Mouse (Mus musculus) CH12.LX (cell line): ENCODE results near the gene St3gal3. TPM values are rescaled to one million over a fixed set of nuclear protein-coding genes. Genes with fewer than 3 reads are reported as not detected.

Source experiments
- DNase-seq: peaks from one replicate; pipeline ENCODE4 v3.0.0-alpha.2; 2013; ENCODE audit errors: extremely low read depth
- H3K27ac ChIP-seq: 2 replicates; pipeline ENCODE4 v1.5.1; 2012; ENCODE audit warnings: low read depth, mild to moderate bottlenecking, control low read depth, moderate library complexity; ENCODE audit not compliant: insufficient read depth
- H3K27me3 ChIP-seq: replicated peaks from 2 replicates; pipeline ENCODE3; 2012; ENCODE audit warnings: inconsistent platforms
- H3K36me3 ChIP-seq, 2 experiments: replicated peaks in 1 of 2; 2 replicates each; pipeline versions ENCODE3 to v1.6.1; 2012; ENCODE audit warnings: inconsistent platforms in 1 of 2, low read length in 1 of 2, mild to moderate bottlenecking in 1 of 2, mixed read lengths in 1 of 2, moderate library complexity in 1 of 2; ENCODE audit not compliant: control insufficient read depth in 1 of 2, insufficient read depth in 1 of 2
- H3K4me1 ChIP-seq, 2 experiments: 2 replicates each; pipeline ENCODE4 v1.6.1; 2012; ENCODE audit warnings: inconsistent platforms in 1 of 2, moderate library complexity in 1 of 2; ENCODE audit not compliant: insufficient read depth in 2 of 2, control insufficient read depth in 1 of 2
- H3K4me2 ChIP-seq: 2 replicates; pipeline ENCODE4 v1.6.1; 2012; ENCODE audit warnings: low read depth, mild to moderate bottlenecking, control low read depth; ENCODE audit not compliant: poor library complexity, insufficient read depth, severe bottlenecking
- H3K4me3 ChIP-seq, 3 experiments: fragments of 150-350 bp in 1 of 3; sonication (generic) in 1 of 3; replicated peaks in 1 of 3; 2 replicates each; pipeline versions ENCODE3 to v1.5.1; 2011 to 2012; ENCODE audit warnings: low read depth in 2 of 3, low read length in 2 of 3, mild to moderate bottlenecking in 2 of 3, moderate library complexity in 2 of 3, control low read depth in 1 of 3, improper control_type of control experiment in 1 of 3, inconsistent platforms in 1 of 3, mixed read lengths in 1 of 3; ENCODE audit not compliant: poor library complexity in 1 of 3
- H3K79me2 ChIP-seq: replicated peaks from 2 replicates; pipeline ENCODE4 v1.6.1; 2012; ENCODE audit warnings: mild to moderate bottlenecking, moderate library complexity; ENCODE audit not compliant: control insufficient read depth, poor library complexity, insufficient read depth, severe bottlenecking; ENCODE audit errors: extremely low read depth
- H3K9ac ChIP-seq: 2 replicates; pipeline ENCODE4 v1.6.1; 2012; ENCODE audit warnings: low read depth, mild to moderate bottlenecking, control low read depth, moderate library complexity; ENCODE audit not compliant: insufficient read depth
- H3K9me3 ChIP-seq: replicated peaks from 2 replicates; pipeline ENCODE3; 2012; ENCODE audit warnings: low read length, inconsistent platforms, mixed read lengths
- BHLHE40 ChIP-seq: IDR thresholded peaks from 2 replicates; pipeline ENCODE4 v1.6.1; 2011; ENCODE audit warnings: mild to moderate bottlenecking, low read depth, low read length, improper control_type of control experiment
- CHD1 ChIP-seq: IDR thresholded peaks from 2 replicates; pipeline ENCODE4 v1.6.1; 2012; ENCODE audit warnings: low read depth, low read length, improper control_type of control experiment, inconsistent platforms
- CHD2 ChIP-seq: IDR thresholded peaks from 2 replicates; pipeline ENCODE4 v1.6.1; 2011; ENCODE audit warnings: low read length, improper control_type of control experiment
- CTCF ChIP-seq, 2 experiments: IDR thresholded peaks in 1 of 2; conservative IDR thresholded peaks in 1 of 2; 2 replicates each; pipeline ENCODE4 v1.5.1; 2011 to 2012; ENCODE audit warnings: low read depth in 2 of 2, low read length in 2 of 2, improper control_type of control experiment in 1 of 2, inconsistent platforms in 1 of 2, mild to moderate bottlenecking in 1 of 2, moderate library complexity in 1 of 2
- E2F4 ChIP-seq: IDR thresholded peaks from 2 replicates; pipeline ENCODE4 v1.6.1; 2011; ENCODE audit warnings: low read depth, low read length, improper control_type of control experiment; ENCODE audit not compliant: insufficient replicate concordance
- ELF1 ChIP-seq: IDR thresholded peaks from 2 replicates; pipeline ENCODE4 v1.6.1; 2014; ENCODE audit warnings: low read depth, mild to moderate bottlenecking, inconsistent platforms, low read length, improper control_type of control experiment
- GABPA ChIP-seq: IDR thresholded peaks from 2 replicates; pipeline ENCODE4 v1.6.1; 2012; ENCODE audit warnings: low read depth, low read length, improper control_type of control experiment, inconsistent platforms; ENCODE audit not compliant: insufficient replicate concordance
- JUN ChIP-seq: IDR thresholded peaks from 2 replicates; pipeline ENCODE4 v1.6.1; 2011; ENCODE audit warnings: low read depth, mild to moderate bottlenecking, low read length, improper control_type of control experiment, moderate library complexity; ENCODE audit not compliant: insufficient read depth
- KAT2A ChIP-seq: IDR thresholded peaks from 2 replicates; pipeline ENCODE4 v1.6.1; 2012; ENCODE audit warnings: low read length, improper control_type of control experiment, inconsistent platforms; ENCODE audit not compliant: insufficient replicate concordance
- MXI1 ChIP-seq: IDR thresholded peaks from 2 replicates; pipeline ENCODE4 v1.6.1; 2011; ENCODE audit warnings: mild to moderate bottlenecking, low read depth, low read length, improper control_type of control experiment
- NELFE ChIP-seq: IDR thresholded peaks from 2 replicates; pipeline ENCODE4 v1.6.1; 2011; ENCODE audit warnings: low read depth, low read length, improper control_type of control experiment
- NRF1 ChIP-seq: IDR thresholded peaks from 2 replicates; pipeline ENCODE4 v1.6.1; 2014; ENCODE audit warnings: low read depth, mild to moderate bottlenecking, inconsistent platforms, low read length, improper control_type of control experiment, moderate library complexity
- POLR2A ChIP-seq: IDR thresholded peaks from 2 replicates; pipeline ENCODE4 v1.6.1; 2011; ENCODE audit warnings: low read depth, mild to moderate bottlenecking, improper control_type of control experiment, low read length
- RAD21 ChIP-seq: IDR thresholded peaks from 2 replicates; pipeline ENCODE4 v1.6.1; 2011; ENCODE audit warnings: low read depth, mild to moderate bottlenecking, low read length, improper control_type of control experiment, moderate library complexity
- SMC3 ChIP-seq: IDR thresholded peaks from 2 replicates; pipeline ENCODE4 v1.6.1; 2011; ENCODE audit warnings: low read depth, low read length, improper control_type of control experiment
- TCF12 ChIP-seq: IDR thresholded peaks from 2 replicates; pipeline ENCODE4 v1.6.1; 2014; ENCODE audit warnings: low read depth, mild to moderate bottlenecking, inconsistent platforms, low read length, improper control_type of control experiment
- USF2 ChIP-seq: conservative IDR thresholded peaks from 2 replicates; pipeline ENCODE4 v1.6.1; 2011; ENCODE audit warnings: low read depth, low read length, improper control_type of control experiment
- ZKSCAN1 ChIP-seq: IDR thresholded peaks from 2 replicates; pipeline ENCODE4 v1.6.1; 2012; ENCODE audit warnings: low read depth, inconsistent platforms, low read length, improper control_type of control experiment, borderline replicate concordance
- ZMIZ1 ChIP-seq: IDR thresholded peaks from 2 replicates; pipeline ENCODE4 v1.6.1; 2012; ENCODE audit warnings: low read depth, mild to moderate bottlenecking, inconsistent platforms, low read length, improper control_type of control experiment
- ZNF384 ChIP-seq: IDR thresholded peaks from 2 replicates; pipeline ENCODE4 v1.6.1; 2012; ENCODE audit warnings: low read depth, low read length, improper control_type of control experiment, inconsistent platforms
- dilution Hi-C: fragments of 300-500 bp; cut with MboI; formaldehyde crosslinking; loops from 2 replicates; pipeline ENCODE4 v1.14.3; 2020; ENCODE audit warnings: low sequenced_read_pairs; ENCODE audit not compliant: extremely low pct_unique_long_range_greater_than_20kb, extremely low pct_ligation_motif_present
- in situ Hi-C: fragments of 300-500 bp; cut with MboI; formaldehyde crosslinking; loops from 3 replicates; pipeline ENCODE4 v1.14.3; 2019; ENCODE audit warnings: low sequenced_read_pairs, low pct_ligation_motif_present, low pct_unique_long_range_greater_than_20kb, mixed read lengths
- polyA plus RNA-seq: library from polyadenylated mRNA; unstranded; fragments of >175 nt; gene quantifications from 2 replicates; pipeline ENCODE4 v1.2.1, GENCODE M21; 2012; ENCODE audit warnings: low read depth; ENCODE audit not compliant: insufficient read length
- total RNA-seq, 2 experiments: library from RNA; depleted of rRNA; stranded (reverse); fragments of 300-350 nt in 1 of 2; fragments of >200 nt in 1 of 2; gene quantifications; 2 replicates each; pipeline ENCODE4 v1.2.3; 2012 to 2014

Gene St3gal3
- total and polyA plus RNA-seq, 3 experiments, result 7.1 to 10.1 (median 8.2) TPM

DNA sequence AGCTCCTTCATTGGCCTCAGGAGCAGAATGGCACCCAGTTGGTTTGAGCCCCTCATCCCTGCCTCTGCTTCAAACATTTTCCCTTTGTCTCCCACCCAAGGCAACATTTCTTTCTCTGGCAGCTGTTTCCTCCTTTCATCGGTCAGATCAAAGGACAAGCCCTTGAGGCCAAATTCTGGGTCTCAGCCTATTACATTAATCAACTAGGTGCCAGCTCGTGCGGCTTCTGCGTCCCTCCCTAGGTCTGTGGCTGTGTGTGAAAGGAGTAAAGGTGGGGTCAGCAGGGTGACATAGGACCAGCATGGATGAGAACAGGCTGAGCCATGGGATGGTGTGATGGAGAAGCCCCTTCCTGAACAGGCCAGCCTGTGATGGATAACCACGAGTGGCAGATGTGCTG, 191.4 kb downstream of the St3gal3 start:
- H3K79me2 ChIP-seq, result no peaks in the 10 kb centered on the region
- H3K9ac ChIP-seq, result no peak overlapping the region
- peaks cover 7 to 29% of the 10 kb centered on the region in 2 experiments for H3K36me3 ChIP-seq
- in situ Hi-C loops (no loop called here), dilution Hi-C loops (no loop called here)
- peaks cover 0 to 6% of the 10 kb centered on the region in 2 experiments; a peak in 1 of 4 replicates for H3K4me1 ChIP-seq
- no peaks in the 10 kb centered on the region for H3K27me3 ChIP-seq
- H3K4me3 ChIP-seq, result no peak overlapping the region
- no peak for TF ChIP-seq MXI1
- TF ChIP-seq POLR2A, result no peak
- TF ChIP-seq JUN, result no peak
- no peak for TF ChIP-seq ZNF384
- TF ChIP-seq NELFE, result no peak
- no peak for TF ChIP-seq KAT2A
- no peak for TF ChIP-seq E2F4
- no peak for TF ChIP-seq NRF1
- TF ChIP-seq CHD2, result no peak
- TF ChIP-seq CHD1, result no peak
- TF ChIP-seq USF2, result no peak
- H3K27ac ChIP-seq, result no peak overlapping the region
- DNase-seq, result no peak
- no peak overlapping the region for H3K4me2 ChIP-seq
- no peaks in the 10 kb centered on the region for H3K9me3 ChIP-seq

DNA sequence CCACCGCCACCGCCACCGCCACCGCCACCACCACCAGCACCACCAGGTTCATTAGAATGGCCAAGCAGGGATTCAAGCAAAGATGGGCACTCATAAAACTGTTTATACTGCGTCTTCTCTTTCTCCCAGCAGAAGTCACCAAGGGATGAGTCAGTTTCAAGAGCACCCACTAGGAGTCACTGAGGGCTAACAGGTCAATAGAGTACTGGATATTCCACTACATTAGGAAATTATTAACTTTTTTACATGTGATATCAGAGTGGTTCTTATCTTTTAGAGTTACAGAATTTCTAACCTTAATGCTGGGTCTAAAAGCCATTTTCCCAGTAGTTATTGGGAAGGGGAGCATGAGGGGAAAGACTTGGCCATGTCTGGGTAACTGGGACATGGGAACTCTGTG, 197.8 kb downstream of the St3gal3 start:
- H3K4me2 ChIP-seq, result no peak overlapping the region
- no peak overlapping the region for H3K27ac ChIP-seq
- H3K36me3 ChIP-seq, result peaks cover 7 to 34% of the 10 kb centered on the region in 2 experiments
- dilution Hi-C loops (no loop called here), in situ Hi-C loops (no loop called here)
- no peak for DNase-seq
- no peaks in the 10 kb centered on the region for H3K27me3 ChIP-seq
- H3K4me3 ChIP-seq, result no peak overlapping the region
- H3K9ac ChIP-seq, result no peak overlapping the region
- H3K79me2 ChIP-seq, result no peaks in the 10 kb centered on the region
- TF ChIP-seq ELF1 (no peak), CTCF (conservative IDR thresholded peaks at IDR 0.05 in 1 of 2, IDR thresholded peaks at IDR 0.05 in 1 of 2; ENCODE audit: low read depth in 2 of 2, low read length in 2 of 2) (0 out of 4 replicates have a peak, but pooled peaks of 1 of the 2 experiments have one; percentile 2), RAD21 (peak; percentile 20)
- no peaks in the 10 kb centered on the region for H3K9me3 ChIP-seq
- H3K4me1 ChIP-seq, result no peaks in the 10 kb centered on the region

DNA sequence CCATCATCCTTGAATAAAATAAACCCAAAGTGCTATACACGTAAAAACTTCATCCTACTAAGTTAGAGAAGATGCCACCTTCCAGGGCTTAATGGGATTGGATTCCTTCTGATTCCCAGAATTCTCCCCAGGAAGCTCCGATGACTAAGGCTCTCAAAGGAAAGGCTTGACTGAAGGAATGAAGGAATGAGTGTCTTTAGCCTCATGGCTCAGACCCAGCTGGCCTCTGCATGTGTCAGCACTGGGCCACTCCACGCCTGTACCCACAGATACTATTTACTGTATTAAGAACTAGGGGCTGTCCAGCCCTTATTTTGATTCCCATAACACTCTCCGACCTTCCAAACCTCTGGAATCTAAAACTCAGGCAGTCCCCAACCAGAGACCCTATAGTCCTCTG, 200.6 kb downstream of the St3gal3 start:
- Histone ChIP-seq H3K79me2 (no peaks in the 10 kb centered on the region), H3K9ac (no peak overlapping the region), H3K9me3 (peaks cover 2% of the 10 kb centered on the region), H3K4me3 (no peak overlapping the region), H3K4me2 (no peak overlapping the region), H3K27ac (no peak overlapping the region), H3K4me1 (peaks cover 0 to 2% of the 10 kb centered on the region in 2 experiments; a peak in 2 of 4 replicates), H3K36me3 (peaks cover 0 to 17% of the 10 kb centered on the region in 2 experiments), H3K27me3 (no peaks in the 10 kb centered on the region)
- in situ Hi-C loops, result no loop called here
- dilution Hi-C loops, result no loop called here
- DNase-seq, result no peak
- TF ChIP-seq ZKSCAN1 (no peak), RAD21 (no peak), GABPA (no peak), ZMIZ1 (no peak), SMC3 (no peak), KAT2A (no peak), CTCF (conservative IDR thresholded peaks at IDR 0.05 in 1 of 2, IDR thresholded peaks at IDR 0.05 in 1 of 2; ENCODE audit: low read depth in 2 of 2, low read length in 2 of 2) (no peak), E2F4 (no peak), BHLHE40 (no peak), MXI1 (no peak), USF2 (no peak), TCF12 (no peak)
